Mouse (Mus musculus): Measurements from ENCODE around the gene Farsa. TPM values are rescaled to one million over a fixed set of nuclear protein-coding genes. Genes with fewer than 3 reads are reported as not detected.

Farsa gene
- polyA plus RNA-seq, 1 experiment from 2014 or later, result 90.1 TPM

GRCm38 (mm10) chr8:84840248-84840999 is 16.4 kb upstream of the Farsa start, which contains the start of gene Rad23a:
Gene Rad23a, minus strand, starts transcription at chr8:84840665.
- H3K4me1 ChIP-seq (replicated peaks; ENCODE audit: control insufficient read depth, insufficient read depth, low read length), result peaks cover 35% of the 10 kb centered on the region
- H3K36me3 ChIP-seq (ENCODE audit: control insufficient read depth, insufficient read depth, low read length), result peaks cover 60% of the 10 kb centered on the region
- peak within 1 kb of the TSS; percentile 80 for H3K27ac ChIP-seq (ENCODE audit: low read length)
- H3K27me3 ChIP-seq (ENCODE audit: control insufficient read depth, insufficient read depth, low read depth, low read length), result no peaks in the 10 kb centered on the region
- H3K9me3 ChIP-seq (ENCODE audit: control insufficient read depth, low read length), result no peaks in the 10 kb centered on the region
- ATAC-seq (ENCODE audit: low read depth), result peak; percentile 95
- H3K4me3 ChIP-seq (ENCODE audit: low read length), result peak within 1 kb of the TSS; percentile 74
- peak within 1 kb of the TSS; percentile 51 for H3K4me2 ChIP-seq (ENCODE audit: low read depth, low read length)
- H3K9ac ChIP-seq (ENCODE audit: low read length), result peak within 1 kb of the TSS; percentile 82
- WGBS, result under 1% methylated on average over 54 of the region's 55 CpGs

- no peaks in the 10 kb centered on the region for H3K27me3 ChIP-seq (ENCODE audit: control insufficient read depth, insufficient read depth, low read depth, low read length)
- no peak overlapping the region for H3K4me3 ChIP-seq (ENCODE audit: low read length)
- H3K27ac ChIP-seq (ENCODE audit: low read length), result no peak overlapping the region
- H3K9me3 ChIP-seq (ENCODE audit: control insufficient read depth, low read length), result no peaks in the 10 kb centered on the region
- peaks cover 30% of the 10 kb centered on the region for H3K4me1 ChIP-seq (replicated peaks; ENCODE audit: control insufficient read depth, insufficient read depth, low read length)
- ATAC-seq (ENCODE audit: low read depth), result no peak
- no peak overlapping the region for H3K4me2 ChIP-seq (ENCODE audit: low read depth, low read length)
- WGBS, result 76% methylated on average over 1 of the region's 1 CpGs
- no peak overlapping the region for H3K9ac ChIP-seq (ENCODE audit: low read length)
- H3K36me3 ChIP-seq (ENCODE audit: control insufficient read depth, insufficient read depth, low read length), result peaks cover 58% of the 10 kb centered on the region
Measured at GRCm38 (mm10) chr8:84841514-84841913, 15.3 kb upstream of the Farsa start.

- no peak for ATAC-seq (ENCODE audit: low read depth)
- WGBS, result 64% methylated on average over 9 of the region's 9 CpGs
- Histone ChIP-seq H3K27me3 (ENCODE audit: control insufficient read depth, insufficient read depth, low read depth, low read length) (no peaks in the 10 kb centered on the region), H3K9me3 (ENCODE audit: control insufficient read depth, low read length) (no peaks in the 10 kb centered on the region), H3K27ac (ENCODE audit: low read length) (no peak overlapping the region), H3K4me3 (ENCODE audit: low read length) (peak overlapping the region; percentile 99), H3K4me1 (replicated peaks; ENCODE audit: control insufficient read depth, insufficient read depth, low read length) (peaks cover 31% of the 10 kb centered on the region), H3K36me3 (ENCODE audit: control insufficient read depth, insufficient read depth, low read length) (peaks cover 39% of the 10 kb centered on the region), H3K4me2 (ENCODE audit: low read depth, low read length) (peak overlapping the region; percentile 79), H3K9ac (ENCODE audit: low read length) (peak overlapping the region; percentile 98)
Measured at GRCm38 (mm10) chr8:84844397-84845070, 12.3 kb upstream of the Farsa start.

GRCm38 (mm10) chr8:84845355-84846093 is 11.3 kb upstream of the Farsa start:
- peak overlapping the region; percentile 88 for H3K27ac ChIP-seq (ENCODE audit: low read length)
- 10% methylated on average over 12 of the region's 12 CpGs for WGBS
- H3K4me3 ChIP-seq (ENCODE audit: low read length), result peak overlapping the region; percentile 99
- ATAC-seq (ENCODE audit: low read depth), result no peak
- no peaks in the 10 kb centered on the region for H3K27me3 ChIP-seq (ENCODE audit: control insufficient read depth, insufficient read depth, low read depth, low read length)
- peak overlapping the region; percentile 79 for H3K4me2 ChIP-seq (ENCODE audit: low read depth, low read length)
- H3K9ac ChIP-seq (ENCODE audit: low read length), result peak overlapping the region; percentile 98
- peaks cover 39% of the 10 kb centered on the region for H3K36me3 ChIP-seq (ENCODE audit: control insufficient read depth, insufficient read depth, low read length)
- peaks cover 29% of the 10 kb centered on the region for H3K4me1 ChIP-seq (replicated peaks; ENCODE audit: control insufficient read depth, insufficient read depth, low read length)
- no peaks in the 10 kb centered on the region for H3K9me3 ChIP-seq (ENCODE audit: control insufficient read depth, low read length)

GRCm38 (mm10) chr8:84846094-84846721 is 10.6 kb upstream of the Farsa start:
- Histone ChIP-seq H3K9me3 (ENCODE audit: control insufficient read depth, low read length) (no peaks in the 10 kb centered on the region), H3K4me2 (ENCODE audit: low read depth, low read length) (peak overlapping the region; percentile 79), H3K9ac (ENCODE audit: low read length) (peak overlapping the region; percentile 98), H3K27me3 (ENCODE audit: control insufficient read depth, insufficient read depth, low read depth, low read length) (no peaks in the 10 kb centered on the region), H3K27ac (ENCODE audit: low read length) (peak overlapping the region; percentile 88), H3K4me3 (ENCODE audit: low read length) (peak overlapping the region; percentile 99), H3K4me1 (replicated peaks; ENCODE audit: control insufficient read depth, insufficient read depth, low read length) (peaks cover 29% of the 10 kb centered on the region), H3K36me3 (ENCODE audit: control insufficient read depth, insufficient read depth, low read length) (peaks cover 39% of the 10 kb centered on the region)
- under 1% methylated on average over 30 of the region's 30 CpGs for WGBS
- ATAC-seq (ENCODE audit: low read depth), result peak; percentile 20

GRCm38 (mm10) chr8:84846722-84847572 is 9.8 kb upstream of the Farsa start, which contains the start of gene Calr:
Gene Calr, minus strand, starts transcription at chr8:84846934.
- Histone ChIP-seq H3K27me3 (ENCODE audit: control insufficient read depth, insufficient read depth, low read depth, low read length) (no peaks in the 10 kb centered on the region), H3K4me1 (replicated peaks; ENCODE audit: control insufficient read depth, insufficient read depth, low read length) (peaks cover 29% of the 10 kb centered on the region), H3K36me3 (ENCODE audit: control insufficient read depth, insufficient read depth, low read length) (peaks cover 34% of the 10 kb centered on the region), H3K4me3 (ENCODE audit: low read length) (peak within 1 kb of the TSS; percentile 99), H3K27ac (ENCODE audit: low read length) (peak within 1 kb of the TSS; percentile 88), H3K9me3 (ENCODE audit: control insufficient read depth, low read length) (no peaks in the 10 kb centered on the region), H3K9ac (ENCODE audit: low read length) (peak within 1 kb of the TSS; percentile 98), H3K4me2 (ENCODE audit: low read depth, low read length) (peak within 1 kb of the TSS; percentile 79)
- peak; percentile 99 for ATAC-seq (ENCODE audit: low read depth)
- under 1% methylated on average over 54 of the region's 55 CpGs for WGBS

- 36% methylated on average over 6 of the region's 6 CpGs for WGBS
- Histone ChIP-seq H3K9ac (ENCODE audit: low read length) (peak overlapping the region; percentile 73), H3K4me1 (replicated peaks; ENCODE audit: control insufficient read depth, insufficient read depth, low read length) (peaks cover 27% of the 10 kb centered on the region), H3K27me3 (ENCODE audit: control insufficient read depth, insufficient read depth, low read depth, low read length) (no peaks in the 10 kb centered on the region), H3K36me3 (ENCODE audit: control insufficient read depth, insufficient read depth, low read length) (peaks cover 25% of the 10 kb centered on the region), H3K4me2 (ENCODE audit: low read depth, low read length) (peak overlapping the region; percentile 73), H3K9me3 (ENCODE audit: control insufficient read depth, low read length) (no peaks in the 10 kb centered on the region), H3K27ac (ENCODE audit: low read length) (peak overlapping the region; percentile 74), H3K4me3 (ENCODE audit: low read length) (peak overlapping the region; percentile 60)
- no peak for ATAC-seq (ENCODE audit: low read depth)
Measured at GRCm38 (mm10) chr8:84847684-84848435, 8.9 kb upstream of the Farsa start.

GRCm38 (mm10) chr8:84856434-84856833 is 355 bp upstream of the Farsa start:
- peak; percentile 20; the same call in 1 of the 2 replicates for ATAC-seq (ENCODE audit: low read depth)
- no peak overlapping the region for H3K4me3 ChIP-seq (ENCODE audit: low read length)
- H3K27me3 ChIP-seq (ENCODE audit: control insufficient read depth, insufficient read depth, low read depth, low read length), result no peaks in the 10 kb centered on the region
- H3K36me3 ChIP-seq (ENCODE audit: control insufficient read depth, insufficient read depth, low read length), result peaks cover 10% of the 10 kb centered on the region
- peaks cover 11% of the 10 kb centered on the region for H3K4me1 ChIP-seq (replicated peaks; ENCODE audit: control insufficient read depth, insufficient read depth, low read length)
- no peaks in the 10 kb centered on the region for H3K9me3 ChIP-seq (ENCODE audit: control insufficient read depth, low read length)
- H3K27ac ChIP-seq (ENCODE audit: low read length), result no peak overlapping the region
- WGBS, result 93% methylated on average over 3 of the region's 3 CpGs
- H3K4me2 ChIP-seq (ENCODE audit: low read depth, low read length), result no peak overlapping the region
- no peak overlapping the region for H3K9ac ChIP-seq (ENCODE audit: low read length)

Measured in lung, embryonic 16.5 days (tissue).